In the genomic region with DNA sequence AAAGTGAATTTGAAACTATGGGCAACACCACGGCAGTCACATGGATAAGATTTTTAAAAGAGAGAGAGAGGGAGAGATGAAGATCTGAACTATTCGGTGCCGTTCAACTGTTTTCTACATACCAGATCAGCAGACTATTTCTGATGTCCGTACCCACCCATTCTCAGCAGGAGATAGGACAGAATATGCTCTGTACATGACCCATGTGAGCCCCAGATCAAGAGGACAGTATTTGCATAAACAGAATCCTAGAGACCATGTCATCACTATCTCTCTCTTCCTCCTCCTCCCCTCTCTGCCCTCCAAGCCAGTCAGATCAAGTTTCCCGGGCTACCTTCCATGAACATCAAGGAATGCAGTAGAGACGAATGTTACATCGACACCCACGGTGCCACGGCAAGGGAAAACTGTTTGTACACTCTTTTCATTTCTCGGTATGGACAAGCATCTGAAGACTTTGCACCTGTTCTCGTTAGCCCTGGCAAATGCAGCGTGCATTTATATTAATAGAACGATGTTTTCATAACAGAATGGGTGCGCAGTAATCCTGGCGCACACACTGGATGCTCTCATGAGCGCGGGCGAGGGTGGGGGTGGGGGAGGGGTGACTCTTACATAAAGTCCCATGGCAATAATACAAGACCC, we compare ENCODE assay signal across 13 mouse cellular contexts.
DNase-seq lines count a peak whose midpoint lies in the region; ATAC-seq and TF ChIP-seq lines count a peak whose summit lies in the region.
"Had no signal": no experiment of that assay in that cellular context is flagged by ENCODE, and none has a peak within 500 bp of the region (broad histone marks: within the 10 kb centered on the region; RNA-seq: fewer than 3 reads in every experiment).

No protein-coding gene starts in this region.

- no peaks in the 10 kb centered on the region for H3K27me3 ChIP-seq in embryonic facial prominence, embryonic 12.5 days
- no peaks in the 10 kb centered on the region for H3K27me3 ChIP-seq in embryonic facial prominence, embryonic 10.5 days (replicated peaks; ENCODE audit: low read depth, poor library complexity, severe bottlenecking)
- no peaks in the 10 kb centered on the region for H3K27me3 ChIP-seq in midbrain, embryonic 11.5 days (ENCODE audit: control insufficient read depth, insufficient read depth, low read length)
- H3K27me3 ChIP-seq in midbrain, embryonic 10.5 days (ENCODE audit: low read depth, poor library complexity, severe bottlenecking): no peaks in the 10 kb centered on the region
- no peaks in the 10 kb centered on the region for H3K27me3 ChIP-seq in myocyte (ENCODE audit: control insufficient read depth, insufficient read depth, insufficient read length)
- H3K27me3 ChIP-seq in liver, embryonic 11.5 days (replicated peaks; ENCODE audit: control insufficient read depth, insufficient read depth, low read length): no peaks in the 10 kb centered on the region
- H3K27me3 ChIP-seq: Patski had no signal

- H3K36me3 ChIP-seq in embryonic facial prominence, embryonic 12.5 days: no peaks in the 10 kb centered on the region
- no peaks in the 10 kb centered on the region for H3K36me3 ChIP-seq in embryonic facial prominence, embryonic 10.5 days (replicated peaks)
- no peaks in the 10 kb centered on the region for H3K36me3 ChIP-seq in midbrain, embryonic 11.5 days (ENCODE audit: control insufficient read depth, insufficient read depth, low read length)
- no peaks in the 10 kb centered on the region for H3K36me3 ChIP-seq in midbrain, embryonic 10.5 days
- H3K36me3 ChIP-seq in myocyte (ENCODE audit: control insufficient read depth, insufficient read depth): no peaks in the 10 kb centered on the region
- no peaks in the 10 kb centered on the region for H3K36me3 ChIP-seq in liver, embryonic 11.5 days (ENCODE audit: control insufficient read depth, insufficient read depth, low read length)

- H3K9ac ChIP-seq in embryonic facial prominence, embryonic 12.5 days: no peak overlapping the region
- H3K9ac ChIP-seq in midbrain, embryonic 11.5 days (ENCODE audit: low read length): no peak overlapping the region
- H3K9ac ChIP-seq in liver, embryonic 11.5 days (ENCODE audit: low read depth, low read length): no peak overlapping the region

- WGBS in embryonic facial prominence, embryonic 12.5 days: 76% methylated on average over 18 of the region's 18 CpGs
- WGBS in embryonic facial prominence, embryonic 10.5 days: 84% methylated on average over 18 of the region's 18 CpGs
- WGBS in midbrain, embryonic 11.5 days: 67% methylated on average over 18 of the region's 18 CpGs
- 77% methylated on average over 18 of the region's 18 CpGs for WGBS in midbrain, embryonic 10.5 days
- 77% methylated on average over 18 of the region's 18 CpGs for WGBS in liver, embryonic 11.5 days

- peak overlapping the region; percentile 18; the same call in 1 of the 2 replicates for H3K27ac ChIP-seq in embryonic facial prominence, embryonic 12.5 days
- H3K27ac ChIP-seq in embryonic facial prominence, embryonic 10.5 days (replicated peaks): no peak overlapping the region
- H3K27ac ChIP-seq in midbrain, embryonic 11.5 days (ENCODE audit: low read depth, low read length): no peak overlapping the region
- H3K27ac ChIP-seq in midbrain, embryonic 10.5 days (replicated peaks): no peak overlapping the region; the same call in 1 of the 2 replicates
- no peak overlapping the region for H3K27ac ChIP-seq in liver, embryonic 11.5 days (ENCODE audit: low read depth, low read length)

- DNase-seq in embryonic facial prominence, embryonic 10.5 days (ENCODE audit: low spot score): no peak
- peak; percentile 75 for DNase-seq in midbrain, embryonic 11.5 days (ENCODE audit: low spot score, missing footprints)
- no peak for DNase-seq in midbrain, embryonic 10.5 days (ENCODE audit: low spot score)
- DNase-seq in gastrocnemius, postnatal 10 days: peak; percentile 25
- no peak for DNase-seq in liver, embryonic 11.5 days (ENCODE audit: low spot score)
- DNase-seq: adrenal gland, postnatal 14 days; heart, postnatal 14 days; kidney, adult 8-10 months; lung, adult 2 months had no signal

- no peak for TF ChIP-seq POLR2A in myocyte (IDR thresholded peaks at IDR 0.05; ENCODE audit: insufficient read length, low read depth)

- H3ac ChIP-seq in myocyte (ENCODE audit: control insufficient read depth, insufficient read length): no peak overlapping the region

- ATAC-seq in embryonic facial prominence, embryonic 12.5 days (ENCODE audit: insufficient number of reproducible peaks, insufficient read depth, low FRiP score, low TSS enrichment): no peak
- ATAC-seq in midbrain, embryonic 11.5 days (ENCODE audit: low FRiP score): no peak
- no peak for ATAC-seq in liver, embryonic 11.5 days (replicated peaks; ENCODE audit: low FRiP score)
- ATAC-seq in megakaryocyte, adult 5-6 weeks (ENCODE audit: poor library complexity, severe bottlenecking): no peak
- ATAC-seq: Patski had no signal

- H3K79me2 ChIP-seq in myocyte (ENCODE audit: control insufficient read depth, insufficient read depth): no peaks in the 10 kb centered on the region

- peaks cover 16% of the 10 kb centered on the region; the same call in 1 of the 2 replicates for H3K4me1 ChIP-seq in embryonic facial prominence, embryonic 12.5 days
- peaks cover 18% of the 10 kb centered on the region for H3K4me1 ChIP-seq in embryonic facial prominence, embryonic 10.5 days
- H3K4me1 ChIP-seq in midbrain, embryonic 11.5 days (ENCODE audit: control insufficient read depth, insufficient read depth, low read length): no peaks in the 10 kb centered on the region
- H3K4me1 ChIP-seq in midbrain, embryonic 10.5 days: peaks cover 12% of the 10 kb centered on the region
- no peaks in the 10 kb centered on the region for H3K4me1 ChIP-seq in liver, embryonic 11.5 days (replicated peaks; ENCODE audit: control insufficient read depth, insufficient read depth, low read length)

- no peak overlapping the region for H3K4me3 ChIP-seq in embryonic facial prominence, embryonic 12.5 days
- no peak overlapping the region for H3K4me3 ChIP-seq in embryonic facial prominence, embryonic 10.5 days
- H3K4me3 ChIP-seq in midbrain, embryonic 11.5 days (ENCODE audit: low read depth, low read length): no peak overlapping the region
- H3K4me3 ChIP-seq in midbrain, embryonic 10.5 days: no peak overlapping the region
- no peak overlapping the region for H3K4me3 ChIP-seq in myocyte
- no peak overlapping the region for H3K4me3 ChIP-seq in liver, embryonic 11.5 days (ENCODE audit: low read depth, low read length)

- no peak overlapping the region for H3K4me2 ChIP-seq in embryonic facial prominence, embryonic 12.5 days (replicated peaks)
- H3K4me2 ChIP-seq in midbrain, embryonic 11.5 days: no peak overlapping the region
- H3K4me2 ChIP-seq in myocyte (ENCODE audit: low read depth): peak overlapping the region; percentile 64
- H3K4me2 ChIP-seq in liver, embryonic 11.5 days: no peak overlapping the region

- H3K9me3 ChIP-seq in embryonic facial prominence, embryonic 12.5 days: no peaks in the 10 kb centered on the region
- H3K9me3 ChIP-seq in embryonic facial prominence, embryonic 10.5 days: no peaks in the 10 kb centered on the region
- no peaks in the 10 kb centered on the region for H3K9me3 ChIP-seq in midbrain, embryonic 11.5 days (ENCODE audit: control insufficient read depth, low read length)
- H3K9me3 ChIP-seq in midbrain, embryonic 10.5 days (replicated peaks): no peaks in the 10 kb centered on the region
- H3K9me3 ChIP-seq in liver, embryonic 11.5 days (ENCODE audit: control insufficient read depth, low read length): no peaks in the 10 kb centered on the region

TF ChIP-seq in myocyte, 11 proteins besides CTCF, POLR2A, EP300 and RAD21:
- peak in 2 of 3 experiments; percentile 42 to 48 for TF ChIP-seq MYOG (IDR thresholded peaks at IDR 0.05; ENCODE audit: control insufficient read depth in 1 of 3, insufficient read depth in 1 of 3, insufficient read length in 2 of 3, low read depth in 2 of 3)
- TF ChIP-seq POLR2AphosphoS2 (IDR thresholded peaks at IDR 0.05; ENCODE audit: insufficient read length, low read depth): no peak
- peak; percentile 55 for TF ChIP-seq TCF12 (IDR thresholded peaks at IDR 0.05; ENCODE audit: insufficient read depth, poor library complexity, severe bottlenecking)
- TF ChIP-seq TCF3 (IDR thresholded peaks at IDR 0.05; ENCODE audit: insufficient read length, low read depth): no peak
- no peak for TF ChIP-seq SRF (IDR thresholded peaks at IDR 0.05; ENCODE audit: control insufficient read depth, insufficient read length, low read depth)
- TF ChIP-seq E2F4 (IDR thresholded peaks at IDR 0.05; ENCODE audit: insufficient read depth): no peak
- no peak for TF ChIP-seq MAX (IDR thresholded peaks at IDR 0.05; ENCODE audit: low read depth)
- TF ChIP-seq REST (IDR thresholded peaks at IDR 0.05; ENCODE audit: insufficient read depth, insufficient read length): no peak
- TF ChIP-seq USF1 (IDR thresholded peaks at IDR 0.05; ENCODE audit: low read depth): no peak
- peak; percentile 33 to 68 (median 66) for TF ChIP-seq MYOD1 (IDR thresholded peaks at IDR 0.05; ENCODE audit: control insufficient read depth in 1 of 3, insufficient read length in 2 of 3, low read depth in 2 of 3)
- no peak for TF ChIP-seq CEBPB (IDR thresholded peaks at IDR 0.05; ENCODE audit: insufficient read depth, poor library complexity, severe bottlenecking)
TF ChIP-seq in myocyte: peak in this region for 3.

Comparison
In these comparisons a context has a peak if more than half of its experiments do, and no peak if none do; other contexts are left out.
1. DNase-seq: peak in midbrain, embryonic 11.5 days (single experiment) and gastrocnemius, postnatal 10 days (single experiment); none in embryonic facial prominence, embryonic 10.5 days (single experiment), midbrain, embryonic 10.5 days (single experiment) and liver, embryonic 11.5 days (single experiment).